Mouse (Mus musculus): ENCODE data around the gene Hpcal4. TPM values are rescaled to one million over a fixed set of nuclear protein-coding genes. Genes with fewer than 3 reads are reported as not detected.
A peak's percentile ranks its signal among the peaks of the same experiment; 100 is the strongest.

Hpcal4 gene
- polyA plus RNA-seq, 1 experiment from 2014 or later = 1.6 TPM

DNA sequence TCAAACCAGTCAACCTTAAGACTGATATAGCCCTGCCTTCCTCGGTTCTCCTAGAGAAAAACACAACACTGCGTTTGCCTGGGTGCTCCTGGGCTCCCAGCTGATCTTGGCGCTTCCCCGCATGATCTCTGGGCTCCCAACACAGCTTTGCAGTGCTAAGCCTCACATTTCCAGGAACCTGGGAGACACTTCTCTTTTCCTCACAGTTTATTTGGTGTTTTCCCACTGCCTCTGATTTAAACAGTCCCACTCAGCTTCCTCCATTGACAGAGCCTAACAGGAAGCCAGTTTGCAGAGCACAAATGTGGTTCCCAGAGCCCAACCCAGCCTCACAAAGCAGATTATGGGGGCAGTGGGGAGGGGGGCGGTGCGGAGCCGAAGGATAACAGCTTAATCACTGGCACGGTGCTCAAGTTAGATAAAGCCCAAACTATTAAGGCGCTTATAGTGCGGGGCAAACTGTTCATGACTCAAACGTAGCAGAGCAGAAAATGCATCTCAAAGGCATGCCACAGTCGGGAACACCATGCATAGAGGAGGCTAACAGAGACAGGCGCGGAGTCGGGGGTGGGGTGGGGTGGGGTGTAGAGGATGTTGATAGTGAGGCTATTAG, 20.6 kb upstream of the Hpcal4 start:
- H3K36me3 ChIP-seq = no peaks in the 10 kb centered on the region
- H3K9ac ChIP-seq = peak overlapping the region; percentile 61; the same call in 1 of the 2 replicates
- H3K27me3 ChIP-seq (replicated peaks) = peaks cover 33% of the 10 kb centered on the region
- peaks cover 24% of the 10 kb centered on the region for H3K4me1 ChIP-seq
- H3K4me2 ChIP-seq = peak overlapping the region; percentile 63
- 7% methylated on average over 15 of the region's 15 CpGs for WGBS
- no peak overlapping the region for H3K27ac ChIP-seq (replicated peaks)
- peak overlapping the region; percentile 33 for H3K4me3 ChIP-seq
- H3K9me3 ChIP-seq = no peaks in the 10 kb centered on the region
- ATAC-seq (ENCODE audit: extremely low read depth, insufficient number of reproducible peaks, low FRiP score, low TSS enrichment) = no peak

DNA sequence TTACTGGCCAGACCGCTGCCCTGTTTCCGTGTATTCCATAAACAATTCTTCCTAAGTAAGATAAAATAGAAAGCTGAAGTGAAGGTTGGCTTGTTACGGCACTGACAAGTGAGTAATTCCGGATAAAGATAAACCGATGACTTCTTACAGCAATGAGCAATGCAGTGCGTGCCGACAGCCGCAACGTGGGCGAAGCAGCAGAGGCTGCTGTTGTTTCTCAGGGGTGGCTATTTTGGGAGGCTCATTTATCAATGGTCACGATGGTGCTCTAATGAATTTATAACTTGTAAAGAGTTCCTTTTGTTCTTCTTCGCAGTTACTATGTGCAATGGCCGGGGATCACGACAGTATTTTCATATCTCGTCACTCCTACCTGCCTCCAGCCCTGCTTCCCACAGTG, 18.9 kb upstream of the Hpcal4 start:
- WGBS = 32% methylated on average over 15 of the region's 15 CpGs
- Histone ChIP-seq H3K27me3 (replicated peaks) (peaks cover 33% of the 10 kb centered on the region), H3K4me2 (peak overlapping the region; percentile 39), H3K36me3 (no peaks in the 10 kb centered on the region), H3K9ac (no peak overlapping the region), H3K4me1 (peaks cover 24% of the 10 kb centered on the region), H3K27ac (replicated peaks) (no peak overlapping the region), H3K4me3 (no peak overlapping the region), H3K9me3 (peaks cover 3% of the 10 kb centered on the region; the same call in 1 of the 2 replicates)
- no peak for ATAC-seq (ENCODE audit: extremely low read depth, insufficient number of reproducible peaks, low FRiP score, low TSS enrichment)

DNA sequence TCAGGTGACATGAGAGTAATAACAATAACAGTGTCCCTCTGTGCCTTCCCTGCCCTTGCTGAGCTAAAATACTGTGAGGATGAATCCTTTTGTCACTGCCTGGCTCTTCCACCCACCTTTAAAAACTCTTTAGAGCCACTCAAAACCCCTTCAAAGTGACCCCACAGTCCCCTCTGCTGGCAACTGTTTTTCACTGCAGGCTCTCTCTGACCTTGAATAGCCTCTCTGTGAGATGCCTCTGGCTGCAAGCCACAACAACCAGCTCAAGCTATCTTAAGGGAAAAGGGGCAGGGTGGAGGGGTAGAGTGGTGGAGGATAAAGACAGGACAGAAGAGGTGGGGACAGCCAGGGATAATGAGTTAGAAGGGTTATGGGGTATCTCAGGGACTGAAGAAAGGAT, 11.2 kb upstream of the Hpcal4 start:
- Histone ChIP-seq H3K27ac (replicated peaks) (no peak overlapping the region), H3K27me3 (replicated peaks) (peaks cover 63% of the 10 kb centered on the region), H3K4me2 (no peak overlapping the region), H3K9me3 (peaks cover 9% of the 10 kb centered on the region; the same call in 1 of the 2 replicates), H3K9ac (no peak overlapping the region), H3K4me1 (peaks cover 6% of the 10 kb centered on the region), H3K4me3 (no peak overlapping the region), H3K36me3 (no peaks in the 10 kb centered on the region)
- ATAC-seq (ENCODE audit: extremely low read depth, insufficient number of reproducible peaks, low FRiP score, low TSS enrichment) = no peak

DNA sequence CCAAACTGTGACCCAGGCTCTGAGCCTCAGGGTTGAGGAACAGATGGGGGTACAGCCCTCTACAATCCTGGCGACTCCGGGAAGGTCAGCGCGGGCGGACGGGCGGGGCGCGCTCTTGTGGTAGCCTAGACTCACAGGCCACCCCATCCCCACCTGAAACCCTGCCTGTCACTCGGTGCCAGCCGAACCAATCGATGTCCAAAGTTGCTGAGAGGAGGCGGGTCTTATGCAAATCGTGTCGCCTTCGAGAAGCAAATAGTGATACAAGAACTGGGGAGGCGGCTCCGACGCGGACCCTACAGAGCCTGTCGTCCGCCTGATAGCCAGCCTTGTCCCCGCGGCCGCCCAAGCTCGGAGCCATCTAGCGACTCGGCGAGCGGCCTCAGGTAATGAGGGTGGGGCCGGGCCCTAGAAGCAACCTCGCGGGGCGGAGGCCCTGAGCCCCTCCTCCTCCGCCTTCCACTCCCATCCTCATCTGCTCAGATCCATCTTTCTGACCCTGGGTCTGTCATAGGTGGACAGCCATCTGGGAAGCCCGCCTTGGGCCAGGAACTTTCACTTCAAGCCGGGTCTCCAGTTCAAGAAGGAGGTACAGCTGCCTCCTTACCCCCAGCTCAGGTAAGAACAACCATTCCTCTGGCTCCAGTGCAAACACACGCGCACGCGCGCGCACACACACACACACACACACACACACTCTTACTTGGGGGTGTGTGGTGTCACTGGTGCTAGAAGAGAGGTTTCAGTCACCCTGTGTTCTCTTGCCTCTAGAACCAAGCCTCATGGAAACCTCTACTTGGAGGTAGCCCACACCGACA, 421 bp downstream of the Hpcal4 start:
- H3K27me3 ChIP-seq (replicated peaks) = peaks cover 100% of the 10 kb centered on the region
- peak overlapping the region; percentile 71 for H3K9ac ChIP-seq
- peak; percentile 61; the same call in 1 of the 2 replicates for ATAC-seq (ENCODE audit: extremely low read depth, insufficient number of reproducible peaks, low FRiP score, low TSS enrichment)
- H3K9me3 ChIP-seq = peaks cover 3% of the 10 kb centered on the region; the same call in 1 of the 2 replicates
- 12% methylated on average over 43 of the region's 44 CpGs for WGBS
- H3K4me3 ChIP-seq = peak overlapping the region; percentile 56
- H3K36me3 ChIP-seq = no peaks in the 10 kb centered on the region
- peaks cover 19% of the 10 kb centered on the region for H3K4me1 ChIP-seq
- H3K4me2 ChIP-seq = peak overlapping the region; percentile 84
- no peak overlapping the region for H3K27ac ChIP-seq (replicated peaks)

DNA sequence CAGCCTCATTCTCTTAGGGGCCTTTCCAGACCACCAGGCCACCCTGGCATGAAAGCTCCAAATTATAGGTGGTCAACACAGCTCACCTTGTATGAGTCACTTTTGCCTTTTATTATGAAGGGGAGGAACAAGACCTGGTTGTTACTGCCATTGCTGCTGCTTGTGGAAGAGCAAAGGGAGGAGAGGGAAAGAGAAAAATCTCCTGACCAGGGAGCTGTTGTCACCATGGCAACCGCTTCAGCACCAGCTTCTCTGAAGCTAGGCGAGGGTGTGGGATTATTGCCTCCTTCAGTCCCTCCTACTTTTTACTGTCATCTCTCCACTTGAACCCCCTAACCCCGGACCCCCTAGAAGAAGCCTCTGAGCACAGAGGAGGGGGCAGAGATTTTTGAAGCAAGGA, 1.8 kb downstream of the Hpcal4 start:
- peaks cover 100% of the 10 kb centered on the region for H3K27me3 ChIP-seq (replicated peaks)
- no peak overlapping the region for H3K27ac ChIP-seq (replicated peaks)
- H3K4me3 ChIP-seq = no peak overlapping the region
- no peaks in the 10 kb centered on the region for H3K9me3 ChIP-seq
- no peak for ATAC-seq (ENCODE audit: extremely low read depth, insufficient number of reproducible peaks, low FRiP score, low TSS enrichment)
- H3K4me1 ChIP-seq = peaks cover 19% of the 10 kb centered on the region
- 37% methylated on average over 3 of the region's 3 CpGs for WGBS
- H3K36me3 ChIP-seq = no peaks in the 10 kb centered on the region
- no peak overlapping the region for H3K9ac ChIP-seq
- no peak overlapping the region for H3K4me2 ChIP-seq

DNA sequence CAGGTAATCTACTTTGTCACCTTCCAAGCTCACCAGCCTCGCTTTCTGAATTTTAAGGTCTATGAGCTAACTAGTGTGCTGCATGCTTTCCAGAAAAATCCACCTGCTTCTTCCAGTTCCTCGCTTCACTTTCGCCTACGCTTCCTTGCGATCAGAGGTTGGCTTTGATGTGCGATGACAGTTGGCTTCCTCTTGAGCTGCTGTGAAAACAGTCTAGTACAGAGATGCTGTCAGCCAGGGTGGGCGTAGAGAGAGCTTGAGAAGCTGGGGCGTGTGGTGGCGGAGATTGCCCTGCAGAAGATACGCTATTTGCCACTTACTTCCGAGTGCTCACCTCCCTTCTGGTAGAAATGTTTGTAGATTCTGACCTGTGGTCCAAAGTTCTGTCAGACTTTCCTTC, 9.3 kb downstream of the Hpcal4 start:
- Histone ChIP-seq H3K4me2 (no peak overlapping the region), H3K27ac (replicated peaks) (no peak overlapping the region), H3K4me1 (peaks cover 20% of the 10 kb centered on the region; the same call in 1 of the 2 replicates), H3K36me3 (no peaks in the 10 kb centered on the region), H3K9ac (no peak overlapping the region), H3K9me3 (no peaks in the 10 kb centered on the region), H3K27me3 (replicated peaks) (peaks cover 97% of the 10 kb centered on the region), H3K4me3 (no peak overlapping the region)
- WGBS = 48% methylated on average over 11 of the region's 11 CpGs
- no peak for ATAC-seq (ENCODE audit: extremely low read depth, insufficient number of reproducible peaks, low FRiP score, low TSS enrichment)

DNA sequence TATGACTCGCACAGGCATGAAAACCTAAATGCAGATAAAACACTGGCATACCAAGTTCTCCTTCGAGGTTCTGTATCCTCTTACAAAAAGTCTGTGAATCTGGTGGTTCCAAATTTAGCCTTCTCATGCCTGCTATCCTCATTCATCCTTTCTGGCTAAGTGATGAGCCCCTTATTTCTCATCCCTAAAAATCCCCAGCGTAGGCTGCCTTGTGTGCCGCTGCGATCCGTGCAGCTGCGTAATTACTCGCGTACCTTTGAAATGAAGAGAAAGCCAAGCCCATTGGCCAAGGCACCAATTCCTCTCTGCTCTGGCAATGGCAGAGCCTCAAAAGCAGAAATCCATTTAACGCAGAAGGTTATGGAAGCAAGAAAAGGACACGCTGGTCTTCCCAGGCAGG, 10.8 kb downstream of the Hpcal4 start:
- 82% methylated on average over 11 of the region's 11 CpGs for WGBS
- H3K36me3 ChIP-seq = no peaks in the 10 kb centered on the region

DNA sequence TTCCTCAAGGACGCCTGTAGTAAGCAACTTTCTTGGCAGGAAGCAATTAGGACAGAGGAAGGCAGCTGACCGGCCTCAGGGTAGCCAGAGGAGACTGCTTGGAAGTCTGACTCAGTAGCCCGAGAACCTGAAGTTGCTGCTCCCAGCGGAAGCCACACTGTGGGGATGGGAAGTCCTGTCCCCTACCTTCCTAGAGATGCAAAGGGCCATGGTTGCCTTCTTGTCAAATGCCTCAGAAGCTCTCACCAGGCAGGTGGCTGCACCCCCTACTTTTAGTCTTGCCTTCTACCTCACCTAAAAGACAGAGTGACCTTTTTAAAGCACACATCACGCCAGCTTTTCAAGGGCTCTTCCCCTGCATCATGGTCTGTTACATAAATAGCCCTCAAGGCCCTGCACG, 13.7 kb downstream of the Hpcal4 start:
- Histone ChIP-seq H3K4me1 (peaks cover 25% of the 10 kb centered on the region), H3K27ac (replicated peaks) (no peak overlapping the region), H3K27me3 (replicated peaks) (peaks cover 98% of the 10 kb centered on the region), H3K36me3 (no peaks in the 10 kb centered on the region), H3K4me3 (no peak overlapping the region), H3K9me3 (no peaks in the 10 kb centered on the region), H3K9ac (no peak overlapping the region), H3K4me2 (no peak overlapping the region)
- ATAC-seq (ENCODE audit: extremely low read depth, insufficient number of reproducible peaks, low FRiP score, low TSS enrichment) = no peak
- WGBS = 43% methylated on average over 6 of the region's 6 CpGs

More for the DNA sequence above, 10.8 kb downstream of the Hpcal4 start:
- no peak overlapping the region for H3K27ac ChIP-seq (replicated peaks)
- ATAC-seq (ENCODE audit: extremely low read depth, insufficient number of reproducible peaks, low FRiP score, low TSS enrichment) = no peak
- H3K4me2 ChIP-seq = no peak overlapping the region
- no peak overlapping the region for H3K4me3 ChIP-seq
- no peaks in the 10 kb centered on the region for H3K9me3 ChIP-seq
- no peak overlapping the region for H3K9ac ChIP-seq
- H3K4me1 ChIP-seq = peaks cover 20% of the 10 kb centered on the region; the same call in 1 of the 2 replicates
- peaks cover 97% of the 10 kb centered on the region for H3K27me3 ChIP-seq (replicated peaks)

DNA sequence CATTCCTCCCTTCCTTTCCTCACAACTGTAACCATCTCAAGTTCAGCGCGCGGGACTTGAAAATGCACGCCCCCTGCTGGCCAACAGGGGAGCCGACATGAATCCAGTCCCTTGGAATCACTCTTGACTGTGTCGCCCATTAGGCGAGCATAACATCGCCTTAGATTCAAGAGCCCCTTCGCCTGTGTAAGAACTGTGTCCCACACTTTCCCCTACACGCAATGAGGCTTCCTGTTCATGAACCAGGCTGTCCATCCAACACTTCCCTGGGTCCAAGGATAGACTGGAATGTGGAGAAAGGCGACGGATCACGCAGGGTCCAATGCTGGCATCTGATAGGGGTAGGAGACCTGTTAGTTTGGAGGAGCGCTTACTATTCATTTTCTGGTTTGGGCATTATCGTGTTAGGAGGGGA, 17.8 kb downstream of the Hpcal4 start:
- no peak for ATAC-seq (ENCODE audit: extremely low read depth, insufficient number of reproducible peaks, low FRiP score, low TSS enrichment)
- peaks cover 77% of the 10 kb centered on the region for H3K27me3 ChIP-seq (replicated peaks)
- H3K9ac ChIP-seq = peak overlapping the region; percentile 77

DNA sequence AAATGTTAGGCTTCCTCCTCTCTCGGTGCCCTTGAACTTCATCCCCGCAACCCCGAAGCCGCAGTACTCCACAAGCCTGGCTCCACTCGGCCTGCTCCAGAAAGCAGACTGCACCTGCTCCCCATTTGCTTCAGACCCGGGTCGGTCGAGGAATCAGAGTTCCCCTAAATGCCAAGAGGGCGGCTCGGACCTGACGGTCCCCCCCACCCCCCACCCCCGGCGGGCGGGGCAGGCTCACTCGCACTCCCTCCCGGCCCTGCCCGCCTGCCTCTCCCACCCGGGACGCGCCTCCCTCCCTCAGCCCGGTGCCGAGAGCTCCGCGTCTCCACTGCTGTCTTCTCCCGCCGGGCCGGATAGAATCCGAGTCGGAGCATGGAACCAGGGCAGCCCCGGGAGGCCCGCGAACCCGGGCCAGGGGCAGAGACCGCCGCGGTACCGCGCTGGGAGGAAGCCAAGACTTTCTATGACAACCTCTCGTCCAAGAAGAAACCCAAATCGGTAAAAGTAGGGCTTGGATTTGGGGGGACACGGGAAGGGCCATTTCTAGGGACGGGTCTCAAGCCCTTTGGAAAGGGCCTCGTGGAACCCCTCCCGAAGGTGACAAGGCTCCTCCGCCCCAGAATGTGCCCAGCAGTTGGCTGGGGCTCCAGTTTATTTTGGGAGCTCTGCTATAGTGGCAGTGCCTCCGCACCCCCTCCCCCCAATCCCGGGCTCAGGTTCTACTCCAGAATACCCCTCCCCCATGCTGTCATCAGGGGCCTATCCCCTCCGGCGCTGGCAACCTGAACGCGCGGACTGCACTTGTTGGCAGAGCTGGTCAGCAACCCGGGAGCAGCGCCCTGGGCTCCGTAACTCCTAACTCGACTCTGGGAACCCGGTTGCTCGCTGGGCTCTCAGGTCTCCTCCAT, 18.4 kb downstream of the Hpcal4 start, which contains the start of gene Nt5c1a:
Gene Nt5c1a, plus strand, starts transcription at position 319 of the 908 bp plus-strand sequence.
- Histone ChIP-seq H3K4me1 (peaks cover 33% of the 10 kb centered on the region), H3K9me3 (no peaks in the 10 kb centered on the region), H3K9ac (peak within 1 kb of the TSS; percentile 77), H3K36me3 (no peaks in the 10 kb centered on the region), H3K4me3 (peak within 1 kb of the TSS; percentile 53), H3K4me2 (peak within 1 kb of the TSS; percentile 81), H3K27me3 (replicated peaks) (peaks cover 76% of the 10 kb centered on the region), H3K27ac (replicated peaks) (peak within 1 kb of the TSS; percentile 65)
- ATAC-seq (ENCODE audit: extremely low read depth, insufficient number of reproducible peaks, low FRiP score, low TSS enrichment) = peak; percentile 32; the same call in 1 of the 2 replicates
- WGBS = 1% methylated on average over 57 of the region's 58 CpGs

More for the DNA sequence above, 17.8 kb downstream of the Hpcal4 start:
- peak overlapping the region; percentile 53 for H3K4me3 ChIP-seq
- H3K27ac ChIP-seq (replicated peaks) = peak overlapping the region; percentile 65; the same call in 1 of the 2 replicates
- H3K4me2 ChIP-seq = peak overlapping the region; percentile 81
- WGBS = 1% methylated on average over 15 of the region's 15 CpGs
- H3K4me1 ChIP-seq = peaks cover 33% of the 10 kb centered on the region
- no peaks in the 10 kb centered on the region for H3K36me3 ChIP-seq
- no peaks in the 10 kb centered on the region for H3K9me3 ChIP-seq

DNA sequence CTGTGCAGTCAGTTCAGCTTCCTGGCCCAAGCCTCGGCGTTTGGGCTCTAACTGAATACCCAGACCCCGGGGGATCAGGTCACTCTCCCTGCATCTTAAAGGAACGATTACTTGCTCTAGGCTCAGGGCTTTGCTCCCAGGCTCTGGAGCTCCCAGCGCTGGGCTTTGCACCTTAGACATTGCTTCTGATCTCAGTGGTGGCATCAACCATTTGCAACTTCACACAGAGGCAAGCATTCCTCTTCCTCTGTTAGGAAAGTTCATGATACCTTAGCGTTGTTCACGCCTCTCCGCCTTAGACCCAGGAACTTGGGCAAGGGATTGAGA, 19.0 kb downstream of the Hpcal4 start:
- peak overlapping the region; percentile 53 for H3K4me3 ChIP-seq
- H3K9ac ChIP-seq = peak overlapping the region; percentile 77
- peak overlapping the region; percentile 3; the same call in 1 of the 2 replicates for H3K27ac ChIP-seq (replicated peaks)
- peak overlapping the region; percentile 81 for H3K4me2 ChIP-seq
- no peaks in the 10 kb centered on the region for H3K9me3 ChIP-seq
- ATAC-seq (ENCODE audit: extremely low read depth, insufficient number of reproducible peaks, low FRiP score, low TSS enrichment) = no peak
- WGBS = 16% methylated on average over 8 of the region's 8 CpGs
- peaks cover 29% of the 10 kb centered on the region for H3K4me1 ChIP-seq
- peaks cover 78% of the 10 kb centered on the region for H3K27me3 ChIP-seq (replicated peaks)
- H3K36me3 ChIP-seq = no peaks in the 10 kb centered on the region
